Mouse (Mus musculus) inflammation-experienced regulatory T-cells (primary cell): ENCODE data around the gene Olfr186. TPM values are rescaled to one million over a fixed set of nuclear protein-coding genes. Genes with fewer than 3 reads are reported as not detected.

Source experiments
- polyA plus RNA-seq, 2 experiments: library from polyadenylated mRNA; unstranded; fragments of 100-300 nt; shearing (Covaris generic); gene quantifications; one replicate each; pipeline ENCODE4 v1.2.1; 2017

The Olfr186 gene
- under 1 TPM in 1 of 2 experiments, not detected in 1; 0.18 TPM for polyA plus RNA-seq

GRCm38 (mm10) chr16:59030191-59030590 is at the start of gene Olfr186:
Gene Olfr186 (minus strand): TSS chr16:59030291.

GRCm38 (mm10) chr16:59077905-59078304 is 47.8 kb upstream of the Olfr186 start, which contains the start of gene Olfr190:
Gene Olfr190 (minus strand): TSS chr16:59078005.

GRCm38 (mm10) chr16:59039710-59040109 is 9.6 kb upstream of the Olfr186 start, which contains the start of gene Olfr187:
Gene Olfr187 (minus strand): TSS chr16:59039767.

GRCm38 (mm10) chr16:58995057-58995456 is 35.0 kb downstream of the Olfr186 start, which contains the start of gene Olfr183:
Gene Olfr183 (plus strand): TSS chr16:58995357.

Other genes with a start within 250 kb of the Olfr186 start
- 1 to 10 TPM in 1 of 2 experiments, under 1 TPM in 1; 0.94 to 3.2 TPM for gene Olfr173, start 230.0 kb downstream of the Olfr186 start, polyA plus RNA-seq
- gene Olfr175-ps1, start 203.5 kb downstream of the Olfr186 start, polyA plus RNA-seq: not detected
- gene Olfr177, start 155.5 kb downstream of the Olfr186 start, polyA plus RNA-seq: under 1 TPM in 1 of 2 experiments, not detected in 1; 0.06 TPM
- gene Olfr178, start 138.2 kb downstream of the Olfr186 start, polyA plus RNA-seq: 1 to 10 TPM in 1 of 2 experiments, not detected in 1; 1.7 TPM
- gene Olfr181, start 101.5 kb downstream of the Olfr186 start, polyA plus RNA-seq: not detected
- not detected for gene Olfr180, start 100.9 kb downstream of the Olfr186 start, polyA plus RNA-seq
- under 1 TPM in 1 of 2 experiments, not detected in 1; 0.24 TPM for gene Olfr183, start 34.9 kb downstream of the Olfr186 start, polyA plus RNA-seq
- under 1 TPM in 1 of 2 experiments, not detected in 1; 0.92 TPM for gene Olfr187, start 9.5 kb upstream of the Olfr186 start, polyA plus RNA-seq
- gene Olfr190, start 47.7 kb upstream of the Olfr186 start, polyA plus RNA-seq: under 1 TPM; 0.05 to 0.07 TPM
- gene Olfr191, start 59.5 kb upstream of the Olfr186 start, polyA plus RNA-seq: under 1 TPM in 1 of 2 experiments, not detected in 1; 0.20 TPM
- not detected for gene Olfr193, start 81.6 kb upstream of the Olfr186 start, polyA plus RNA-seq
- under 1 TPM in 1 of 2 experiments, not detected in 1; 0.18 TPM for gene Olfr194, start 90.8 kb upstream of the Olfr186 start, polyA plus RNA-seq
- gene Olfr195, start 116.8 kb upstream of the Olfr186 start, polyA plus RNA-seq: not detected
- 1 to 10 TPM in 1 of 2 experiments, under 1 TPM in 1; 0.30 to 2.8 TPM for gene Olfr196, start 140.2 kb upstream of the Olfr186 start, polyA plus RNA-seq
- not detected for gene Olfr198, start 173.2 kb upstream of the Olfr186 start, polyA plus RNA-seq
- gene Olfr199, start 189.5 kb upstream of the Olfr186 start, polyA plus RNA-seq: not detected
- gene Olfr201, start 242.3 kb upstream of the Olfr186 start, polyA plus RNA-seq: under 1 TPM in 1 of 2 experiments, not detected in 1; 0.18 TPM